Mouse (Mus musculus) embryonic facial prominence, embryonic 14.5 days (tissue): ENCODE data around the gene Lonrf2. TPM values are rescaled to one million over a fixed set of nuclear protein-coding genes. Genes with fewer than 3 reads are reported as not detected.

ENCODE experiments used
- ATAC-seq: fragments of 200-750 bp; cut with Nextera tagmentation; 2 replicates; pipeline ENCODE4 v1.8.0; 2017; ENCODE audit warnings: low read depth, moderate number of reproducible peaks, moderate TSS enrichment
- DNase-seq: peaks from one replicate; pipeline ENCODE4 v3.0.0-alpha.2; 2015; ENCODE audit warnings: low spot score
- H3K27ac ChIP-seq: fragments of 300-500 bp; sonication (generic); replicated peaks from 2 replicates; pipeline ENCODE4 v1.5.1; 2014; ENCODE audit warnings: low read depth, mild to moderate bottlenecking, low read length, moderate library complexity
- H3K27me3 ChIP-seq: fragments of 300-500 bp; sonication (generic); replicated peaks from 2 replicates; pipeline ENCODE4 v1.6.1; 2014; ENCODE audit warnings: low read length; ENCODE audit not compliant: control insufficient read depth, insufficient read depth
- H3K36me3 ChIP-seq: fragments of 300-500 bp; sonication (generic); 2 replicates; pipeline ENCODE4 v1.6.1; 2014; ENCODE audit warnings: low read length, mixed read lengths; ENCODE audit not compliant: control insufficient read depth, insufficient read depth
- H3K4me1 ChIP-seq: fragments of 300-500 bp; sonication (generic); 2 replicates; pipeline ENCODE4 v1.6.1; 2014; ENCODE audit warnings: antibody characterized with exemption, low read length; ENCODE audit not compliant: control insufficient read depth, insufficient read depth
- H3K4me2 ChIP-seq: fragments of 300-500 bp; sonication (generic); 2 replicates; pipeline ENCODE4 v1.6.1; 2014; ENCODE audit warnings: low read depth, mild to moderate bottlenecking, low read length, moderate library complexity, mixed read lengths
- H3K4me3 ChIP-seq: fragments of 300-500 bp; sonication (generic); 2 replicates; pipeline ENCODE4 v1.5.1; 2014; ENCODE audit warnings: low read depth, mild to moderate bottlenecking, low read length
- H3K9ac ChIP-seq: fragments of 300-500 bp; sonication (generic); 2 replicates; pipeline ENCODE4 v1.6.1; 2014; ENCODE audit warnings: low read depth, mild to moderate bottlenecking, low read length, moderate library complexity, mixed read lengths
- H3K9me3 ChIP-seq: fragments of 300-500 bp; sonication (generic); 2 replicates; pipeline ENCODE4 v1.6.1; 2016; ENCODE audit warnings: low read length; ENCODE audit not compliant: control insufficient read depth
- WGBS: fragments of 180-500 bp; shearing (Covaris S2); extraction: QIAGEN DNeasy Blood & Tissue Kit; methylation state at CpG from one replicate; pipeline ENCODE4 v1.1.7; 2014; 5-methylcytosine and 5-hydroxymethylcytosine counted together
- polyA plus RNA-seq: library from polyadenylated mRNA; unstranded; fragments of >200 nt; fragmentation: Nextera tagmentation; extraction: Ambion mirVana; gene quantifications from 2 replicates; pipeline ENCODE4 v1.2.1, GENCODE M21; 2014

Lonrf2 gene
- polyA plus RNA-seq, 1 experiment from 2014 or later: 3.1 TPM

DNA sequence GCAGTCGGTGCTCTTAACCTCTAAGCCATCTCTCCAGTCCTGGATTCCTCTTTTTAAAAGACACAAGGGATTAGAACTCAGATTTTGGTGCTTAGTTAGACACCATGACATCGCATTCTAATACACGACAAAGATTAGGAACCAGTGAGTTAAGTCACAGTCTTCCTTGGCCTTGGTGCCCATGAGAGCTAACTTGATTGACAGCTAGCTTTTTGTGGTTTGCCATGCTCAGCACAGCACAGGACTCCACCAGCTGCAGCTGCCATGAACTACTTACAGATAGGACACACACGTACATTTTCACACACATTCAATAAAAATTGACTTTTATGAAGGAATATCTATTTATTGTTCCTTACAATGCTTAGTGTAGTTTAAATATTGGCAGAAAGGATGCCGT lies 60.8 kb downstream of the Lonrf2 start:
- no peak overlapping the region for H3K4me2 ChIP-seq
- H3K27me3 ChIP-seq: no peaks in the 10 kb centered on the region
- no peak overlapping the region for H3K27ac ChIP-seq
- no peak overlapping the region for H3K9ac ChIP-seq
- no peaks in the 10 kb centered on the region for H3K36me3 ChIP-seq
- H3K9me3 ChIP-seq: peaks cover 9% of the 10 kb centered on the region; the same call in 1 of the 2 replicates
- no peak for ATAC-seq
- no peak for DNase-seq
- no peak overlapping the region for H3K4me3 ChIP-seq
- H3K4me1 ChIP-seq: peaks cover 4% of the 10 kb centered on the region; the same call in 1 of the 2 replicates
- 93% methylated on average over 5 of the region's 5 CpGs for WGBS

DNA sequence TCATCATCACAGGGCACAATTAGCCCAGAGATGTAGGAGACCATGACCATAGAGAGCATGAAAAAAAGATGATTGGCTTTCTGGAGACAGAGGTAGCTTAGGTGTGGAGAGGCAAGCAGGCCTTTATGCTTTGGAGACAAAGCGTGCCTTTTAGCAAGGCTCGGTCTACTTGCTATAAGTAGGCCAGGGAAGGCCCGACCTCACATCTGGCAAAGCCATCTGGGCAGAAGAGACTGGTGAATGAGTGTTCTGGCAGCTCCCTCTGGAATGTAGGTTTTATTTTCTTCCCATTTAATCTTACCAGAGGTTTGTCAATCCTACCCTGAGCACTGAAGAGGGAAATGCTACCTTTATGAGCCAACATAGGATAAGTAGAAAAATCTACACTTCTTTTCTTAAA lies 65.8 kb downstream of the Lonrf2 start:
- Histone ChIP-seq H3K36me3 (no peaks in the 10 kb centered on the region), H3K9me3 (peaks cover 9% of the 10 kb centered on the region; the same call in 1 of the 2 replicates), H3K4me2 (no peak overlapping the region), H3K4me3 (no peak overlapping the region), H3K9ac (no peak overlapping the region), H3K27ac (0 out of 2 replicates have a peak overlapping the region, but pooled peaks have one; percentile 11), H3K27me3 (no peaks in the 10 kb centered on the region), H3K4me1 (peaks cover 26% of the 10 kb centered on the region)
- ATAC-seq (no peak), DNase-seq (no peak)
- WGBS: 53% methylated on average over 3 of the region's 3 CpGs

DNA sequence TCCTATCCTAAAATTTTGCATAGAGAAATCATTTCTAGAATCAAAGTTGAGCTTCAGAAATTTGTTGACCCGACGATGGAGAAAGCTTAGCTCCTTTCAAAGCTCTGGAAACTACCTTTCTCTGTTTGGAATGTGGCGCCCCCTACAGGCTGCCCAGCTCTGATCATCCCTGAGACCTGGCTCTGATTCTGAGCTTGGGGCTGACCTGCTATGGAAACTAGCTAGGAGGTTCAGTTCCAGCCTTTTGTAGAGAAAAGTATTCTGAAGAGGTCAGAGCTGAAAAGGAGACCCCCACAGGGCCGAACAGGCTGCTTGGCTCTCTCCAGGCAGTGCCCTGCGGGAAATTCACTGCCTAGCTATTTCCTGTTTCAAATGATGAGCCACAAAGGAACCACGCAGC lies 66.6 kb downstream of the Lonrf2 start:
- H3K4me3 ChIP-seq: no peak overlapping the region
- no peaks in the 10 kb centered on the region for H3K27me3 ChIP-seq
- DNase-seq (peak; percentile 47), ATAC-seq (no peak)
- peaks cover 30% of the 10 kb centered on the region for H3K4me1 ChIP-seq
- H3K4me2 ChIP-seq: no peak overlapping the region
- peak overlapping the region; percentile 19; the same call in 1 of the 2 replicates for H3K9ac ChIP-seq
- no peaks in the 10 kb centered on the region for H3K36me3 ChIP-seq
- no peak overlapping the region for H3K27ac ChIP-seq
- peaks cover 7% of the 10 kb centered on the region; the same call in 1 of the 2 replicates for H3K9me3 ChIP-seq
- 18% methylated on average over 6 of the region's 6 CpGs for WGBS

DNA sequence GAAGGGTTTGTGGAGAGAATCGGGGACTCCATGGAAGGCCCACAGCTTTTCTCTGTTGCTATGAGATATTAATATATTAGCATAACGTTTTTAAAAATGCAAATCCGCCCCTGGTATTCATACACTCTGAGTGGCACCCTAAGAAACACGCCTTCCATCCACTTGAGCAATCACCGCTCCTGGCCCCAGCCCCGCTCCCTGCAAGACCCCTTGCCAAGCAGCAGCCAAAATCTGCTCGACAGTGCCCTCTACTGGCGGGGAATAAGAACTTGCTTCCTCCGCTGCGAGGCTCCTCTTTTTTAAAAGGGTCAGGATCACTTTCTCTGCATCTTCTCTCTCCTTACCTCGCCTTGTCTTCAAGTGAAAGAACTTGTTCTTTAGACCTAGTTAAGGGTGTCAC lies 68.7 kb downstream of the Lonrf2 start:
- Histone ChIP-seq H3K4me1 (peaks cover 44% of the 10 kb centered on the region), H3K4me3 (no peak overlapping the region)
- peak; percentile 31; the same call in 1 of the 2 replicates for ATAC-seq

DNA sequence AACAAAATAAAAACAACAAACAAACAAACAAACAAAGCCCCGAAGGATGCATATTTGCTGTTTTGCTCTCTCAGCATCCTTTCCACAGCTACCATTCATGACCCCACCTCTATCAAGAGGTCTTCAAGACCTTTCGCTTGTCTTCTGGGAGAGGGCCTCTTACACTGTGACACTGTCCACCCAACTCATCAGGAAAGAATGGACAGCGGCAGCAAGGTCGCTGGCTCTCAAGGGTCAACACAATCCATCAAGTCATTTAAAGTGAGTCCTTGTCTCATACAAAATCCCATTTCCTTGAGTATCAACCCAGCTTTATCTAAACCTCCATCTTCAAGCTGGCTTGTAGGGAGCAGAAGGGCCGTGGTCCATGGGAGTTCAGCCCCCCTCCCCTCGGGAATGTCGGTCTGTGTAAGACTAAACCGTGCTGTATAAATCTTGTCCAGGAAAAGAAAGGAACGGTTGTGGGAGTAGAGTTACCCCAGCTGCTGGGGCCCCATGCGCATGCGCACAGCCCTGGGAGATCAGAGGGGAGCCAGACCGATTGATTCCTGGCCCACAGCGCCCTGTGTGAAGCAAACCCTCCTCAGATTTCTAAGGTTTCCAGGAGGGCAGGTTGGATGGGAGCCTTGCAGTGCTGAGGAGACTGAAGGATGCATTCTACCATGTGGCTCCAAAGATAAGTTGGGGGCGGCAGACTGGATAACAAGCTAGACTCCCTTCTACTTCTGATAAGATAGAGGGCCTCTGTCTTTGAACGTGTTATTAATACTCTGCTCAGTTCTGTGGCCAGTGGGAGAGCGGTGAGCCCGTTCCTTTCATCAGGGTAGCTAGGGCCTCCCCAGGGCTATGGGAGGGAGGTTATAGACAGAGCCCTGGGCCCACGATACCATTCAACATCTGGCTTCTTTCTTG lies 69.6 kb downstream of the Lonrf2 start:
- Histone ChIP-seq H3K27ac (peak overlapping the region; percentile 73), H3K4me3 (peak overlapping the region; percentile 5), H3K4me1 (peaks cover 44% of the 10 kb centered on the region), H3K9ac (0 out of 2 replicates have a peak overlapping the region, but pooled peaks have one; percentile 27), H3K27me3 (no peaks in the 10 kb centered on the region), H3K9me3 (no peaks in the 10 kb centered on the region), H3K36me3 (no peaks in the 10 kb centered on the region), H3K4me2 (peak overlapping the region; percentile 44)
- peak; percentile 91 for DNase-seq
- WGBS: 21% methylated on average over 18 of the region's 18 CpGs
- peak; percentile 88 for ATAC-seq

More for the DNA sequence above, 68.7 kb downstream of the Lonrf2 start:
- Histone ChIP-seq H3K27me3 (no peaks in the 10 kb centered on the region), H3K4me2 (peak overlapping the region; percentile 44), H3K9me3 (no peaks in the 10 kb centered on the region), H3K27ac (peak overlapping the region; percentile 73), H3K9ac (no peak overlapping the region), H3K36me3 (no peaks in the 10 kb centered on the region)
- WGBS: 10% methylated on average over 11 of the region's 11 CpGs
- DNase-seq: peak; percentile 91

DNA sequence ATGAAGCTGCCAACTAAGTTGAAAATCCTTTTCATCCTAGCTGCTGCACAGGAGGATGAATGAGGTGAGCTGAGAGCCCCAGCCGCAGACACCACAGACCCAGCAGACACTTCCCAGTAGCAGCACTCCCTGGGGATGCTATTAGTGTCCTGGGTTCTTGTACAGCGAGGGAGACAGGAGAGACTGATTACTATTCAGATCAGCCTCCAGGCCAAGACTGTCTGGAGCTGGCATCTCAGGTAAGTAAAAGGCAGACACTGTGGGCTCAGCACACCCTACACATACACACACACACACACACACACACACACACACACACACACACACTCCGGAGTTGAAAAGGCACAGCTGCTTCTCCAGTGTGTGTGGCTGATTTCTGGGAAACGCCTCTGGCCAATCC lies 70.3 kb downstream of the Lonrf2 start:
- peaks cover 44% of the 10 kb centered on the region for H3K4me1 ChIP-seq
- DNase-seq: no peak
- H3K27me3 ChIP-seq: no peaks in the 10 kb centered on the region
- H3K4me3 ChIP-seq: no peak overlapping the region
- no peaks in the 10 kb centered on the region for H3K36me3 ChIP-seq
- H3K9ac ChIP-seq: no peak overlapping the region
- H3K4me2 ChIP-seq: no peak overlapping the region
- WGBS: 38% methylated on average over 4 of the region's 4 CpGs
- ATAC-seq: peak; percentile 6; the same call in 1 of the 2 replicates
- H3K27ac ChIP-seq: 0 out of 2 replicates have a peak overlapping the region, but pooled peaks have one; percentile 73
- H3K9me3 ChIP-seq: no peaks in the 10 kb centered on the region

DNA sequence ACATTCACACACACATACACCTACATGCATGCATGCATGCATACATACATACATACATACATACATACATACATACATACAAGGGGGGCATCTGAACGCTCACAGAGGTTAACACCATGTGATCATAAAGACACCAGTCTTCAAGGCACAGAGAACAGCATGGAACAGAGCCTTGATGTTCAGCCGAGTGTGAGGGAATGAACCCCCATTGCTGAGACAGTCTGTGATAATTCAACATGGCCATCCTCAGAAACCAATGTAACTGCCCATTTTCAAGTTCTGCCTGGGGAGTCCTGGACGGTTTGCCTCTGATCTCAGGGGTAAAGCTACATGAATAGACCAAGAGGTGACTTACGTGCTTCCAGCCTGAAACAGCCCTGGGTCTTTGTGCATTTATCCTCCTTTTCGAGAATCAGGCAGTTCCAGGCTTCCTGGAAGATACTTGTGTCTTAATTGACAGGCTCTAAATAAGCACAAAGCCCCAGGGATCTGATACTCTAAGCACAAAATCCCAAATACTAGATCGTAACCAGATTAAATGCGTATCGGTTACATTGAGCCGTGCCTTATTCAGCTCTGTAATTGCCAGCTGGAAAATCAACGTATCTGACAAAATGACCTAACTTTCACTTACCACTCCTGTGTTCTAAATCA lies 72.4 kb downstream of the Lonrf2 start:
- peaks cover 43% of the 10 kb centered on the region for H3K4me1 ChIP-seq
- H3K27ac ChIP-seq: 0 out of 2 replicates have a peak overlapping the region, but pooled peaks have one; percentile 17

DNA sequence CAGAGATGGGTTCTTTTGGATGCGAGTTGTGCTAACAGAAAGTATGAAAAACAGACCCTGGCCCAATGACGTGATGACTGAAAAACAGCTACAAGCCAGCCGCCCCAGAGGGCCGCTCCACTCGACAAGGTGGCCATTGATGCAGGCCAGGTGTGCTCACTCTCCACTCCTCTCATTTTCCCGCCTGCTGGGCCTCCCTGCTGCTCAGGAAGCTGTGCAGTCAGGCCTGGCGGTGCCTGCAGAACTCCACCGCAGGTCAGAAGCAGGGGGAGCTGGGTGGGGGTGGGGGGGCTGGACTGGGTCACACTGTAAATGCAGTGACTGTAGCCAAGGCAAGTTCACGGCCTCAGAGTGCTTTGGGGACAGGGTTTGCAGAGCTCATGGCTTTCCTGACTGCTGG lies 76.1 kb downstream of the Lonrf2 start:
- WGBS: 20% methylated on average over 9 of the region's 9 CpGs
- H3K4me1 ChIP-seq: peaks cover 38% of the 10 kb centered on the region
- peak; percentile 56 for DNase-seq
- no peak overlapping the region for H3K9ac ChIP-seq
- peak; percentile 35; the same call in 1 of the 2 replicates for ATAC-seq
- H3K9me3 ChIP-seq: no peaks in the 10 kb centered on the region
- no peak overlapping the region for H3K4me2 ChIP-seq
- no peak overlapping the region for H3K4me3 ChIP-seq
- no peaks in the 10 kb centered on the region for H3K27me3 ChIP-seq
- H3K27ac ChIP-seq: peak overlapping the region; percentile 19
- no peaks in the 10 kb centered on the region for H3K36me3 ChIP-seq

More for the DNA sequence above, 72.4 kb downstream of the Lonrf2 start:
- Histone ChIP-seq H3K4me3 (no peak overlapping the region), H3K4me2 (no peak overlapping the region; the same call in 1 of the 2 replicates), H3K9me3 (no peaks in the 10 kb centered on the region), H3K36me3 (no peaks in the 10 kb centered on the region), H3K27me3 (no peaks in the 10 kb centered on the region), H3K9ac (no peak overlapping the region)
- DNase-seq (peak; percentile 89), ATAC-seq (peak; percentile 41; the same call in 1 of the 2 replicates)
- 33% methylated on average over 10 of the region's 10 CpGs for WGBS
